Mouse (Mus musculus) monocyte, adult 2 months (primary cell): ENCODE results near the gene Lmtk3.

Source experiments
- DNase-seq, 2 experiments: peaks; one replicate each; pipeline ENCODE4 v3.0.0; 2022; ENCODE audit warnings: low spot score in 2 of 2, low read depth in 1 of 2

Gene Lmtk3

DNA sequence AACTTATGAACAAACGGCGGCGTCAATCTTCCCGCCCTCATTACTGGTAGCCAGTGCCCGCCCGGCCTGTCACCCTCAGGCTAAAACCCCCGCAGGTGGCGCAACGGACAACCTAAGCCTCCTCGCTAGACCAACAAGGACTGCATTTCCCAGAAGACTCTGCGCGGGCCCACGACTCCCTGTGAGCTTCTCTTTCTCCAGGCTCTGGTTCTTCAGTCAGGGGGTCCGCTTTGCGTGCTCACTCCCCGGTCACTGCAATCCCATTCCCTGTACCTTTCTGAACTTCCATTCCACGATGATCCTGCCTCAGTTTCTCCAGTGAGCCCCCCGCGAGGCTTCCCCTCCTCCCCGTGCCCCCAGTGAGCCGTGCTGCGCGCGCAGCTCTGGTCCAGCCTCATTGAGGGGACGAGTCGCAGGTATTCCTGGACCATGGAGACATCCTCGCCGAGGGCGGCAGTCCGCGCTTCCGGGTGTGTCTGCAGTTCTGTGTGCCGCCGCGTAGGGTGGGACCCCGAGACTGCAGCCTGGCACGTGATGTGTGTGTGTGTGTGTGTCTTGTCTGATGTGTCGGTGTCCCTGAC, at the start of gene Lmtk3:
Gene Lmtk3 (plus strand): TSS at position 228 of the 581 bp plus-strand sequence.
- no peak for DNase-seq

GRCm38 (mm10) chr7:45739162-45739763, 44.3 kb upstream of the Lmtk3 start:
- DNase-seq = peak in 1 of 2 experiments; percentile 61

- DNase-seq = no peak
These were observed 43.7 kb upstream of the Lmtk3 start for GRCm38 (mm10) chr7:45739820-45740219.

- no peak for DNase-seq
These were observed 42.2 kb upstream of the Lmtk3 start for GRCm38 (mm10) chr7:45741308-45741707.

DNA sequence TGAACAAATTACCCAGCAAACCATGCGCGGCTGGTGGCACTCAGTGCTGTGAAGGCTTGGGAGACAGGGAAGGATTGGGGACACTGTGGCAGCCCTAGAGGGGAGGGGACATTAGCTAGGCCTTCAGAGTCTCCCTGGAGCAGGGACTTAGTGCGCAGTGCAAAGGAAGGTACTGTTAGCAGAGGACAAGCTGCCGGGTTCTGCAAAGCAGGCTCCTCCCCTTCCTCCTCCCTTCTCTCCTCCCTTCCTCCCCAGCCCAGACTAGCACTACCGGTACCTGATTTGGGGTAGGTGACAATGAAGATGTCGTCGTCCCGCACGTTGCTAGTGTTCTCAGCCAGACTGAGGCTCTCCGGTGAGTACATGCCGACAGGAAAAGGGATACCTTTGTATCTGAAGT, 41.8 kb upstream of the Lmtk3 start:
- DNase-seq = no peak

DNA sequence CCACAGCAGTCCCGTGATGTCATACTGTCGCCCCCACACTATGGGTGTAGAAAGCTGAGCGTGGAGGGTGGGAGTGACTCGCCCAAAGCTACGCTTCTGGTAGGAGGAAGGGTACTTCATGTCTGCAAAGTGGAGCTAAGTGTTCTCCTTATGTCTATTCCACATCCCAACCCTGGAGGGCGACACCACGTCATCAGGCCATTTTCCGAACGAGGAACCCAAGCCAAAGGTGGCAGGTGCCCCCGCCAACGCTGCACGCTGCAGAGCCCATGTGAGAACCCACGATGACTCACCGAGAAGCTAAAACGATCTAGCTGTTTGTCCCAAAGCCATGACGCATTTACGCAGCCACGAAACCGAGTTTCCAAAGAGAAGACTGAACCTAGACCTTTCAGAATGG, 41.2 kb upstream of the Lmtk3 start:
- DNase-seq = no peak

DNA sequence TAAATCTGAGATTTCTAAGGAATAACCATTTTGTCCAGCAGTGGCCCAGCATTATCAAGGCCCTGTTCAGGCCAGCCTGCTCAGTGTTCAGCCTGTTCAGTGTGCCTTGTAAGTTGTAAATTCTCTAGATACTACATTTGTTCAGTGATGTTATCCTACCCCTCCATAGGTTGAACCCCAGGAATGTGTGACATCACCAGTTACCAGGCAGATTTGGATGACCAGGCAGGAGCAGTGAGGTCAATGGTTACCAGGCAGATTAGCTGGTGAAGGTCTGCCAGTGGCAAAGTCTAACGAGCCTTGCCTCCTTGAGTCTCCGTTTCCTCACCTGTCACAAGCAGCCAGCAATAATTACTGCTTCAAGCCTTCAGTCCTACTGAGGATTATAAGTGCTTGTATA, 39.2 kb upstream of the Lmtk3 start:
- peak; percentile 33 to 71 for DNase-seq

GRCm38 (mm10) chr7:45746518-45746917, 37.0 kb upstream of the Lmtk3 start:
- DNase-seq = no peak

DNA sequence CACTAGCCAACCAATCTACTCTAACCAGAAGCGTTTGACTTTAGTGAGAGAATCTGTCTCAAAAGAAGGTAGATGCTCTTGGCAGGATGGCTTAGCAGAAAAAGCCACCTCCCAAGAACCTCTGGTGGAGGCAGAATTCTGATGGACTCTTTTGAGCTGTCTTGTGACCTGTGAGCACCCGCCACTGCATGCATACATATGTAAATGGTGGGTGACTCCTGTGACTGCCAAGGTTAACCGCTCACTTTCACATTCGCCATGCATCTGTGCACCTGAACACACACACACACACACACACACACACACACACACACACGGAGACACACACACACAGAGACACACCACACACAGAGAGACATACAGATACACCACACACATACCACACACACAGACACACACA, 36.1 kb upstream of the Lmtk3 start:
- no peak for DNase-seq

GRCm38 (mm10) chr7:45748110-45748509, 35.4 kb upstream of the Lmtk3 start:
- no peak for DNase-seq

DNA sequence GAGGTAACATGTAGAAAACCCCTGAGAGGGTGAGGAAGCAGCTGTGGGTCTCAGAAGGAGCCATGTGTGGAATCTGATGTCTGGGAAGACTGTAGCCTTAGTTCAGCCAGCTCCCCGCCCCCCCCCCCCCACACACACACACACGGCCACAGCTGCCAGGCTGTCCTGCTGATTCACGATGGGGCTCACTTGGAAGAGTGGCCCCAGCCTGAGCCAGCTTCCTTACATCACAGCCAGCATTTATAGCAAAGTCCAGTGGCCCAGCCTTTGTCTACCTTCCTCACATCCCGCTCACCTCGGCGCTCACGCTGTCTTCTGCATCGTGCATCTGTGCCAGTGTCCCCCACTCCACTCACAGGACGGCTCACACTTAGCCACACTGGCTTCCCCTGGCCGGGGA, 34.1 kb upstream of the Lmtk3 start:
- DNase-seq = no peak

DNA sequence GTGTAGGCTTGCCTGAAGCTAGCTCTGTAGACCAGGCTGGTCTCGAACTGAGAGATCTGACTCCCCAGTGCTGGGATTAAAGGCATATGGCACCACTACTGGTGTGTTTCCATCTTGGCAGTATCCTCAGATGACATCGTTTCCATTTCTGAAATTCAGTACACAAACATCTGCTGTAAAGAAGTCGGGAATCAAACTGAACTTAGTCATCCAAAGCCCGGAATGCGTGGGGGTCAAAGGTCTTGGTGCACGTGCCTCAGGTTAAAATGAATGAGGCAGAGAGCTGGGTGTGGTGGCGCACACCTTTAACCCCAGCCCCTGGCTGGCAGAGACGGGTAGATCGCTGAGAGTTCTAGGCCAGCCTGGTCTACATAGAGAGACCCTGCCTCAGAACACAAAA, 33.4 kb upstream of the Lmtk3 start:
- DNase-seq = no peak

DNA sequence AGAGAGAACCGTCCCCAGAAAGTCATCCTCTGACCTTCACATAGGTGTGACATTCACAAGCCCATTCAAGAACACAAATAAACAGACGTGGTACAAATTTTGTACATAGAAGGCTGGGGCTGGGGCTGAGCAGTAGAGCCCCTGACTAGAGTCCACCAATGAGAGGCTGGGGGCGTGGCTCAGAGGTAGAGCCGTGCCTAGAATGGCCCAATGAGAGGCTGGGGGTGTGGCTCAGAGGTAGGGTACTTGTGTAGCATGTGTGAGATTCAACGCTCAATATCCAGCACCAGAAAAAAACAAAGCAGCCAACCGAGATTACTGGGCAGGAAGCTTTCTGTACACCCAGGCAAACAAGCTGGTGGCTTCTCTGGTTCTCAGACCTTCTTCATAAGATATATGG, 27.8 kb upstream of the Lmtk3 start:
- DNase-seq = no peak

GRCm38 (mm10) chr7:45759400-45759799, 24.1 kb upstream of the Lmtk3 start:
- no peak for DNase-seq

GRCm38 (mm10) chr7:45760151-45760550, 23.4 kb upstream of the Lmtk3 start:
- no peak for DNase-seq

DNA sequence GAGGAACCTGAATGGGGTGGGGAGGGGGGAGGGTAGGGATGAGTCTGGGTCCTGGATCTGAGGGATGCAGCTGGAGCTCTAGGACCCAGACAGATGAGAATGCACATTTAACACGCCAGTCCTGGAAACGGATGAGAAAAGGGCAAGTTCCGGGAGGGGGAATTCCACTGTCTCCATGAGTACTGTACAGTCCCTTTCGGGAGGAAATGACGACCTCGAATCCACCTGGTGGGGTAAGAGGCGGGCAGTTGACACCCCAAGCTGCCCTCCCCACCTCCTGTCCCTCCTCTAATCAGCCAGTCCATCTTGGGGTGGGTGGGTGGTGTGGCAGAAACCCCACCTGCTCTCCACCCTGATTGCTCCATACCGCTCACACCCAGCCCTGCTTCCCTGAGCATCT, 17.5 kb upstream of the Lmtk3 start:
- DNase-seq = no peak

GRCm38 (mm10) chr7:45766764-45767163, 16.8 kb upstream of the Lmtk3 start:
- DNase-seq = no peak

GRCm38 (mm10) chr7:45767500-45767899, 16.0 kb upstream of the Lmtk3 start:
- no peak for DNase-seq

DNA sequence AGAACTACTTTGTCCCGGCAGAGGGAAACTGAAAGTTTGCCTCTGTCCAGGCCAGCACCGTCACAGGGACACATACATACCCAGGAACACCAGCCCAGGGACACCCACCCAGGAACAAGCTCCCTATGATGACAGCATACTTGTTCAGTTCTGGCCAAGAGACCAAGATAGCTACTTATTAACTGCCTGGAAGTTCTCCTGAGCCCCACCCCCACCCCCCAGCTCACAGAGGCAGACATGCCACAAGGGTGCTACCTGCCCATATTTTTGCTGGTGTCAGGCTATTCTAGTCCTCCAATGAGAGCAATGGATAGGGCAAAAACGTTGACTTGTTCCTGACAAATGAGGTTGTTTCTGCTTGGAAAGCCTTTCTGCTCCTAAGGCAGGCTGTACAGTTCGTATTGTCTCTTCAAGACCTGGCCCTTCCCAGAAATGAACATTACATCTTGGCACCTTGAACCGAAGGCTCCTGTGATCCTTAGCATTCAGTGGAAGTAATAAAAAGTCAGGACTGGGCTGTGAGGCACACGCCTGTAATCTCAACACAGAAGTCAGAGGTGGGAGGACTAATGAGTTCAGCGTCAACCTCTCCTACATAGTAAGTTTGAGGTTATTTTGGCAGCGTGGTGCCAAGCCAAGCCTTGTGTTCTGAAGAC, 13.0 kb upstream of the Lmtk3 start:
- DNase-seq = no peak

DNA sequence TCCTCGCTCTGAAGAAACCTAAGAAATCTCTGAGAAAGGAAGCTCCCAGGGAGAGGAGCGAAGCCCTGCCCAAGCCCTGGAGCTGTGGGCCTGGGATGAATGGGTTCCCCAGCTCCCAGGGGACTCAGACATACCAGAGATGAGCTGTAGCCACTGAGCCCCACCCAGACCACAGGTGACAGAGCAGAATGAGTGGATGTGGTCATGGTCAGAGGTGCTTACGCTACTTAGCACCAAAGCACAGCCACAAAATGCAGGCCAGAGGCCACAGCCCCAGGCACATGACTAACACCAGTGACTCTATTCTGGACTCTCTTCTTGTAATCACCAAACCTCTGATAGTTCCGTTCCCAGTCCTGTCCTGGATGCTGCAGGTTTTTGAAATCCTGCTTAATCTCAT, 12.4 kb upstream of the Lmtk3 start:
- DNase-seq = no peak

DNA sequence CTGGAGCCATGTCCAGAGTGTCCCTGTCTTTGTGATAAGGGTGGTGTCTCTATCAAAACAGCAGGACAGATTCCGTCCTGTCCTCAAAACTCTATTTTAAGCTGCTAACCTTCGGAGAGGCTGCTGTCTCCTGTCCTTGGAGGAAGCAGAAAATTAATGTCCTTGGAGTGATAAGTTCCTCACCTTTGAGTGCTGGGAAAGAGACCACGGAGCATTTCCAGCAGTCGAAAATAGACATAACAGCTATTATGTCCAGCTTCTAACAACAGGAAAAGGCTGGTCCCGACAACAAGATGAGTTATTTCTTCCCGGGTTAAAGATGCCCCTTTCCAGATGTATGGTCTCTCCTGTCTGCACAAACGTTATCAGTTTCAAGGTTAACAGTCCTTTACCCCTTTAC, 8.3 kb upstream of the Lmtk3 start:
- no peak for DNase-seq

DNA sequence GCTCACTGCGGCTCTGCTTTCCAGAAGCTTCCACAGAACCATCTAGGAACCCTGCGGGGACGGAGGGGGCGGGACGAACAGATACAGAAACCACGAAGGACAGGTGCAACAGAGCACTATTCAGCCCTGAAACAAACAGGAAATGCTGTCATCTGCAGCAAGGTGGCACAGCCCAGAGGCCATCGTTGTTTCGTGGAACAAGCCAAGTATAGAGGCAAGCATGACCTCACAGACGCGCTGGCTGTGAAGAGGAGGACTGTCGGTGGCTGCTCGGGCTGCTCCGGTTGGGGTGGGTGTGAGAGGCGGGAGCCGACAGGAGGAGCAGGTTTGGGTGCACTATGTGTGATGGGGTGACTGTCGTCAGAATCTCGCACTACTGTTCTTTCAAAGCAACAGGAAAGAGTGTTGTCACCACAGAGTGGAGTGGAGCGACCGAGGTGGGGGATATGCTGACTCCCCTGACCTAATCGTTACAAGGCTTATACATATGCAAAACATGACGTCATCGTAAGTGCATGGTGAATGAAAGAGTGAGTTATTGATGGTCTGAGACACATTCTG, 4.4 kb upstream of the Lmtk3 start:
- no peak for DNase-seq

GRCm38 (mm10) chr7:45782271-45782670, 1.3 kb upstream of the Lmtk3 start:
- DNase-seq = no peak
